Mouse (Mus musculus) brain, embryonic 14.5 days (tissue): ENCODE data around the gene Nop56.

ENCODE experiments used
- CTCF ChIP-seq: fragments of 200-500 bp; IDR thresholded peaks from 2 replicates; pipeline ENCODE4 v1.5.1; 2012; ENCODE audit warnings: inconsistent platforms, mild to moderate bottlenecking, moderate library complexity, borderline replicate concordance; ENCODE audit not compliant: insufficient read depth, insufficient read length; ENCODE audit errors: extremely low read depth
- POLR2A ChIP-seq: fragments of 200-500 bp; IDR thresholded peaks from 2 replicates; pipeline ENCODE4 v1.6.1; 2012; ENCODE audit warnings: mild to moderate bottlenecking, inconsistent platforms, borderline replicate concordance; ENCODE audit not compliant: poor library complexity, insufficient read depth, insufficient read length, severe bottlenecking; ENCODE audit errors: extremely low read depth

- TF ChIP-seq POLR2A (no peak), CTCF (no peak)
These were observed 18.8 kb downstream of the Nop56 start for GRCm38 (mm10) chr2:130293009-130293408.
